Mouse (Mus musculus) testis, adult 2 months (tissue): ENCODE measurements around the gene Gsk3b. TPM values are rescaled to one million over a fixed set of nuclear protein-coding genes. Genes with fewer than 3 reads are reported as not detected.
A peak's percentile ranks its signal among the peaks of the same experiment; 100 is the strongest.

Source experiments
- H3K27ac ChIP-seq: fragments of 200-500 bp; 2 replicates; pipeline ENCODE4 v1.5.1; 2012; ENCODE audit warnings: low read depth, low read length; ENCODE audit not compliant: control insufficient read depth, insufficient read depth
- H3K27me3 ChIP-seq: fragments of 200-500 bp; 2 replicates; pipeline ENCODE4 v1.6.1; 2012; ENCODE audit warnings: mild to moderate bottlenecking, low read length, moderate library complexity; ENCODE audit not compliant: control insufficient read depth, insufficient read depth
- H3K36me3 ChIP-seq: fragments of 200-500 bp; 2 replicates; pipeline ENCODE4 v1.6.1; 2012; ENCODE audit warnings: mild to moderate bottlenecking, low read length; ENCODE audit not compliant: control insufficient read depth, insufficient read depth
- H3K4me1 ChIP-seq: fragments of 200-500 bp; 2 replicates; pipeline ENCODE4 v1.6.1; 2012; ENCODE audit warnings: low read length; ENCODE audit not compliant: control insufficient read depth, insufficient read depth
- H3K4me3 ChIP-seq: fragments of 200-500 bp; 2 replicates; pipeline ENCODE4 v1.5.1; 2012; ENCODE audit warnings: low read depth, mild to moderate bottlenecking, low read length, moderate library complexity, mixed read lengths; ENCODE audit not compliant: control insufficient read depth
- CTCF ChIP-seq: fragments of 200-500 bp; IDR thresholded peaks from 2 replicates; pipeline ENCODE4 v1.5.1; 2012; ENCODE audit warnings: low read depth, mild to moderate bottlenecking, inconsistent platforms, low read length, moderate library complexity; ENCODE audit not compliant: control insufficient read depth, insufficient read depth, insufficient replicate concordance
- POLR2A ChIP-seq: fragments of 200-500 bp; IDR thresholded peaks from 2 replicates; pipeline ENCODE4 v1.6.1; 2012; ENCODE audit warnings: low read depth, mild to moderate bottlenecking, inconsistent platforms, low read length, moderate library complexity; ENCODE audit not compliant: control insufficient read depth
- polyA plus RNA-seq: library from polyadenylated mRNA; depleted of rRNA; stranded (reverse); fragments of >200 nt; gene quantifications from 2 replicates; pipeline ENCODE4 v1.2.3, GENCODE M21; 2012

Gene Gsk3b
- polyA plus RNA-seq, 1 experiment, result 129 TPM

GRCm38 (mm10) chr16:38255927-38256326 is 167.1 kb downstream of the Gsk3b start:
- Histone ChIP-seq H3K4me3 (no peak overlapping the region), H3K36me3 (no peaks in the 10 kb centered on the region), H3K27me3 (no peaks in the 10 kb centered on the region), H3K4me1 (peaks cover 3% of the 10 kb centered on the region), H3K27ac (no peak overlapping the region)
- TF ChIP-seq CTCF (no peak), POLR2A (no peak)

GRCm38 (mm10) chr16:38271601-38272000 is 182.8 kb downstream of the Gsk3b start:
- H3K36me3 ChIP-seq, result no peaks in the 10 kb centered on the region
- H3K4me3 ChIP-seq, result no peak overlapping the region
- TF ChIP-seq CTCF (no peak), POLR2A (no peak)
- no peaks in the 10 kb centered on the region; the same call in 1 of the 2 replicates for H3K4me1 ChIP-seq
- no peaks in the 10 kb centered on the region for H3K27me3 ChIP-seq
- no peak overlapping the region for H3K27ac ChIP-seq

DNA sequence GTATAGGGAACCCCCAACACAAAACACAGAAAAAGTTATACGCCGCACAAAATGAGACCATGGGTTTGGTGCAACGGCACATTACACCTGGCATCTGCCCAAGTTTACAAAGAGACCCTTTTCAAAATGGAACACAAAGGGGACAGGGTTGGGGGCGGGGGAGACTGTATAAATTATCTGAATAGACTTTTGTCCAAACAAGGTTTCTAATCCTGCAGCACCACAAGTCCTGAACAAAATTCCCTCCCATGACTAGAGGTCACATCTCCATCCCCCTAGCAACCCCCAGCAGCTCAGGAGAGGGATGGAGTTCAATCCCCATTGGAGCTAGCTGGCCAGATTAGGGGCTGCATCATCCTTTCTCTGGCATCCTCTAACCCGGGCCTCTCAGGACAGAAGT is 183.7 kb downstream of the Gsk3b start:
- TF ChIP-seq CTCF (no peak), POLR2A (no peak)
- Histone ChIP-seq H3K27ac (no peak overlapping the region), H3K36me3 (no peaks in the 10 kb centered on the region), H3K4me3 (no peak overlapping the region), H3K27me3 (no peaks in the 10 kb centered on the region), H3K4me1 (no peaks in the 10 kb centered on the region; the same call in 1 of the 2 replicates)

DNA sequence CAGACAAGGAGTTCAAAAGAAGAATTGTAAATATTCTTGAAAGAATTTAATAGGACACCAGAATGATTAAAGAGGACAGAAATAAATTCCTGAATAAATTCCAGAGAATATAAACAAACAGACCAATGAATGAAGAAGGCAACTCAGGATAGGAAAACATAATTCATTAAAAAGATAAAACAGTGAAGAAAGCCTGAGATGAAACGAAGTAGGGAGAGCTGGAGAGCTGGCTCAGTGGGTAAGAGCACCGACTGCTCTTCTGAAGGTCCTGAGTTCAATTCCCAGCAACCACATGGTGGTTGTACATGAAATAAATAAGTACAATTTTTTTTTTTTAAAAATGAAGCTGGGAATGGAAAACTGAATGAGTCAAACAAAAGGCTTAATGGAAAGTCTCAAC is 185.9 kb downstream of the Gsk3b start:
- H3K27ac ChIP-seq, result no peak overlapping the region
- no peaks in the 10 kb centered on the region for H3K36me3 ChIP-seq
- no peaks in the 10 kb centered on the region for H3K4me1 ChIP-seq
- H3K27me3 ChIP-seq, result no peaks in the 10 kb centered on the region
- no peak overlapping the region for H3K4me3 ChIP-seq
- TF ChIP-seq POLR2A (no peak), CTCF (no peak)

DNA sequence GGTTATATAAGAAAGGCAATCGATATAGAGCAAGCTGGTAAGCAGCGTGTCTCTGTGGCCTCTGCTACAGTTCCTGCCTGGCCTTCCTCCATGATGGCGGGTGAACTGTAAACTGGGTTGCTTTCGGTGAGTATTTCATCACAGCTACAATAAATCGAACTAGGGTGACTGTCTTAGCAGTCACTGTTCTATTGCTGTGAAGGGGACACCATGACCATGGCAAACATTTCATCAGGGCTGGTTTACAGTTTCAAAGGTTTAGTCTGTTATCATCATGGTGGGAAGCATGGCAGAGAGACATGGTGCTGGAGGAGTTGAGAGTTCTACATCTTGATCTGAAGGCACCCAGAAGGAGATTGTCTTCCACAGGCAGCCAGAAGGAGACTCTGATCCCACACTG is 191.0 kb downstream of the Gsk3b start:
- Histone ChIP-seq H3K4me3 (no peak overlapping the region), H3K36me3 (no peaks in the 10 kb centered on the region), H3K27me3 (no peaks in the 10 kb centered on the region), H3K27ac (no peak overlapping the region), H3K4me1 (no peaks in the 10 kb centered on the region)
- TF ChIP-seq CTCF (no peak), POLR2A (no peak)

DNA sequence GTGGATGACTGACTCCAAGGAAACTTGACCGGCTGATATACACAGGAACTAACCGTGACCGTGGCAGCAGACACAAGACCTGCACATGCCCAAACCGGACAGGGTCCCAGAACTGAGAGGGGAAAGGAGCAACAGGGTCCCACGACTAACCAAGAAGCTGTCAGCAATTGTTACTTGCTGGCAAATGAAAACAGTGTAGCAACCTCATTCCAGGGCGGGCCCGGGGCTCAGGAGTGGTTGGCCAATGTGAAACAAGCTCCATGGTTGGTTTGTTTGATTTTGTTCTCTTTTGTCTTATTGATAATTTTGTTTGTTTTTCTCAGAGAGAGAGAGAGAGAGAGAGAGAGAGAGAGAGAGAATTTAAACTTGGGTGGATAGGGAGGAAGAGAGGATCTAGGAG is 192.2 kb downstream of the Gsk3b start:
- Histone ChIP-seq H3K27ac (no peak overlapping the region), H3K4me1 (no peaks in the 10 kb centered on the region; the same call in 1 of the 2 replicates), H3K4me3 (peak overlapping the region; percentile 48), H3K27me3 (no peaks in the 10 kb centered on the region), H3K36me3 (no peaks in the 10 kb centered on the region)
- TF ChIP-seq CTCF, result no peak
- TF ChIP-seq POLR2A, result no peak

GRCm38 (mm10) chr16:38282559-38283160 is 193.9 kb downstream of the Gsk3b start:
- Histone ChIP-seq H3K36me3 (no peaks in the 10 kb centered on the region), H3K27ac (no peak overlapping the region), H3K4me1 (no peaks in the 10 kb centered on the region; the same call in 1 of the 2 replicates), H3K27me3 (no peaks in the 10 kb centered on the region), H3K4me3 (no peak overlapping the region)
- TF ChIP-seq CTCF, result no peak
- no peak for TF ChIP-seq POLR2A
